Mouse (Mus musculus) midbrain, postnatal 0 days (tissue): Measurements from ENCODE around the gene Palb2. TPM values are rescaled to one million over a fixed set of nuclear protein-coding genes. Genes with fewer than 3 reads are reported as not detected.

Experiments used
- ATAC-seq: fragments of 200-750 bp; cut with Nextera tagmentation; 2 replicates; pipeline ENCODE4 v1.8.0; 2017; ENCODE audit warnings: moderate number of reproducible peaks, mild to moderate bottlenecking, moderate TSS enrichment, moderate library complexity; ENCODE audit not compliant: low FRiP score
- DNase-seq: peaks from one replicate; pipeline ENCODE4 v3.0.0-alpha.2; 2015; ENCODE audit warnings: low spot score
- H3K27ac ChIP-seq: fragments of 300-500 bp; sonication (generic); 2 replicates; pipeline ENCODE4 v1.5.1; 2014; ENCODE audit warnings: low read depth, mild to moderate bottlenecking, low read length, mixed read lengths
- H3K27me3 ChIP-seq: fragments of 300-500 bp; sonication (generic); 2 replicates; pipeline ENCODE4 v1.6.1; 2014; ENCODE audit warnings: low read length, control low read depth, mixed read lengths; ENCODE audit not compliant: insufficient read depth
- H3K36me3 ChIP-seq: fragments of 300-500 bp; sonication (generic); 2 replicates; pipeline ENCODE4 v1.6.1; 2014; ENCODE audit warnings: low read length, control low read depth, mixed read lengths; ENCODE audit not compliant: insufficient read depth
- H3K4me1 ChIP-seq: fragments of 300-500 bp; sonication (generic); 2 replicates; pipeline ENCODE4 v1.6.1; 2014; ENCODE audit warnings: mild to moderate bottlenecking, control low read depth, antibody characterized with exemption, low read length, mixed read lengths; ENCODE audit not compliant: insufficient read depth
- H3K4me2 ChIP-seq: fragments of 300-500 bp; sonication (generic); 2 replicates; pipeline ENCODE4 v1.6.1; 2014; ENCODE audit warnings: low read depth, mild to moderate bottlenecking, low read length, mixed read lengths; ENCODE audit not compliant: poor library complexity, severe bottlenecking
- H3K4me3 ChIP-seq: fragments of 300-500 bp; sonication (generic); 2 replicates; pipeline ENCODE4 v1.5.1; 2014; ENCODE audit warnings: low read depth, mild to moderate bottlenecking, low read length, moderate library complexity
- H3K9ac ChIP-seq: fragments of 300-500 bp; sonication (generic); replicated peaks from 2 replicates; pipeline ENCODE4 v1.6.1; 2014; ENCODE audit warnings: mild to moderate bottlenecking, low read length, moderate library complexity, mixed read lengths; ENCODE audit not compliant: poor library complexity, severe bottlenecking
- H3K9me3 ChIP-seq: fragments of 300-500 bp; sonication (generic); 2 replicates; pipeline ENCODE4 v1.6.1; 2016; ENCODE audit warnings: low read length, control low read depth
- CTCF ChIP-seq: IDR thresholded peaks from 2 replicates; pipeline ENCODE4 v1.5.1; 2016; ENCODE audit warnings: antibody characterized with exemption, mild to moderate bottlenecking
- WGBS: fragments of 180-500 bp; shearing (Covaris S2); extraction: QIAGEN DNeasy Blood & Tissue Kit; methylation state at CpG from one replicate; pipeline ENCODE4 v1.1.7; 2014; 5-methylcytosine and 5-hydroxymethylcytosine counted together
- polyA plus RNA-seq: library from polyadenylated mRNA; unstranded; fragments of >200 nt; fragmentation: Nextera tagmentation; extraction: Ambion mirVana; gene quantifications from 2 replicates; pipeline ENCODE4 v1.2.1, GENCODE M21; 2015
- total RNA-seq: library from RNA; depleted of rRNA; stranded (reverse); fragments of >200 nt; gene quantifications from 2 replicates; pipeline ENCODE4 v1.2.3, GENCODE M21; 2014; rRNA removed

Gene Palb2
- total RNA-seq = 1.5 and 4.0 TPM in 2 replicates
- polyA plus RNA-seq = 2.1 and 2.5 TPM in 2 replicates

GRCm38 (mm10) chr7:122132497-122133337 is at the start of gene Palb2, which contains the start of gene Dctn5:
Gene Palb2 (minus strand): TSS chr7:122132985.
Gene Dctn5 (plus strand): TSS chr7:122133041.
- DNase-seq (peak; percentile 98), ATAC-seq (peak; percentile 97)
- Histone ChIP-seq H3K27me3 (no peaks in the 10 kb centered on the region), H3K4me1 (0 out of 2 replicates have a peak, but pooled peaks cover 6% of the 10 kb centered on the region), H3K36me3 (peaks cover 18% of the 10 kb centered on the region), H3K9ac (peak within 1 kb of the TSS; percentile 83), H3K4me2 (peak within 1 kb of the TSS; percentile 92), H3K9me3 (no peaks in the 10 kb centered on the region), H3K27ac (peak within 1 kb of the TSS; percentile 80), H3K4me3 (peak within 1 kb of the TSS; percentile 83)
- under 1% methylated on average over 52 of the region's 54 CpGs for WGBS
- TF ChIP-seq CTCF = no peak

GRCm38 (mm10) chr7:122180720-122181119 is 47.9 kb upstream of the Palb2 start:
- H3K4me1 ChIP-seq = no peaks in the 10 kb centered on the region
- no peak overlapping the region for H3K4me3 ChIP-seq
- no peaks in the 10 kb centered on the region for H3K9me3 ChIP-seq
- no peak for TF ChIP-seq CTCF
- WGBS = 90% methylated on average over 7 of the region's 7 CpGs
- no peak for ATAC-seq
- H3K27ac ChIP-seq = no peak overlapping the region
- no peak for DNase-seq
- H3K4me2 ChIP-seq = no peak overlapping the region
- H3K27me3 ChIP-seq = no peaks in the 10 kb centered on the region
- no peak overlapping the region for H3K9ac ChIP-seq
- no peaks in the 10 kb centered on the region for H3K36me3 ChIP-seq

- H3K4me3 ChIP-seq = no peak overlapping the region
- H3K27me3 ChIP-seq = no peaks in the 10 kb centered on the region
- H3K9me3 ChIP-seq = no peaks in the 10 kb centered on the region
- no peak overlapping the region for H3K4me2 ChIP-seq
- no peak for DNase-seq
- no peak for TF ChIP-seq CTCF
- H3K9ac ChIP-seq = no peak overlapping the region
- no peaks in the 10 kb centered on the region for H3K36me3 ChIP-seq
- no peak for ATAC-seq
- no peaks in the 10 kb centered on the region for H3K4me1 ChIP-seq
- 77% methylated on average over 10 of the region's 10 CpGs for WGBS
- H3K27ac ChIP-seq = no peak overlapping the region
These were observed 38.8 kb upstream of the Palb2 start for GRCm38 (mm10) chr7:122171613-122172012.

- TF ChIP-seq CTCF = no peak
- Histone ChIP-seq H3K9ac (no peak overlapping the region), H3K27ac (no peak overlapping the region), H3K4me1 (no peaks in the 10 kb centered on the region), H3K9me3 (no peaks in the 10 kb centered on the region), H3K4me2 (no peak overlapping the region), H3K4me3 (no peak overlapping the region), H3K36me3 (0 out of 2 replicates have a peak, but pooled peaks cover 3% of the 10 kb centered on the region), H3K27me3 (no peaks in the 10 kb centered on the region)
- DNase-seq = no peak
- WGBS = 78% methylated on average over 6 of the region's 6 CpGs
- ATAC-seq = no peak
These were observed 37.9 kb upstream of the Palb2 start for GRCm38 (mm10) chr7:122170705-122171104.

- Histone ChIP-seq H3K36me3 (0 out of 2 replicates have a peak, but pooled peaks cover 3% of the 10 kb centered on the region), H3K4me3 (no peak overlapping the region), H3K4me1 (no peaks in the 10 kb centered on the region), H3K27me3 (no peaks in the 10 kb centered on the region), H3K9me3 (no peaks in the 10 kb centered on the region), H3K27ac (no peak overlapping the region), H3K9ac (no peak overlapping the region), H3K4me2 (no peak overlapping the region)
- DNase-seq (no peak), ATAC-seq (no peak)
- no peak for TF ChIP-seq CTCF
- WGBS = 95% methylated on average over 7 of the region's 7 CpGs
These were observed 34.4 kb upstream of the Palb2 start for GRCm38 (mm10) chr7:122167203-122167602.

GRCm38 (mm10) chr7:122163766-122164165 is 31.0 kb upstream of the Palb2 start:
- no peaks in the 10 kb centered on the region for H3K9me3 ChIP-seq
- H3K27ac ChIP-seq = no peak overlapping the region
- H3K4me1 ChIP-seq = peaks cover 3% of the 10 kb centered on the region; the same call in 1 of the 2 replicates
- 0 out of 2 replicates have a peak, but pooled peaks cover 3% of the 10 kb centered on the region for H3K36me3 ChIP-seq
- H3K27me3 ChIP-seq = no peaks in the 10 kb centered on the region
- no peak overlapping the region for H3K4me3 ChIP-seq
- H3K4me2 ChIP-seq = no peak overlapping the region
- TF ChIP-seq CTCF = no peak
- no peak overlapping the region for H3K9ac ChIP-seq
- no peak for ATAC-seq
- 90% methylated on average over 8 of the region's 8 CpGs for WGBS
- no peak for DNase-seq
